Mouse (Mus musculus) CD4-positive, CD25-positive, alpha-beta regulatory T cell, adult 2 months (primary cell): ENCODE measurements at regions not wholly inside any gene's neighbourhood (a gene's known extent, or its start where the extent isn't known, plus 50 kb on each side); places are given as distances from the start of the nearest gene placed in this dataset.
"Not testable (repeated sequence)": the region's sequence is repeated elsewhere in the genome, so short reads cannot be mapped to it uniquely, and the experiment has no call there.

Experiments
- DNase-seq: peaks from one replicate; pipeline ENCODE4 v3.0.0-alpha.2; 2012; ENCODE audit warnings: low read depth, low spot score

GRCm38 (mm10) chr9:94131367-94131766 is 406.5 kb downstream of the 1190002N15Rik start:
- no peak for DNase-seq

DNA sequence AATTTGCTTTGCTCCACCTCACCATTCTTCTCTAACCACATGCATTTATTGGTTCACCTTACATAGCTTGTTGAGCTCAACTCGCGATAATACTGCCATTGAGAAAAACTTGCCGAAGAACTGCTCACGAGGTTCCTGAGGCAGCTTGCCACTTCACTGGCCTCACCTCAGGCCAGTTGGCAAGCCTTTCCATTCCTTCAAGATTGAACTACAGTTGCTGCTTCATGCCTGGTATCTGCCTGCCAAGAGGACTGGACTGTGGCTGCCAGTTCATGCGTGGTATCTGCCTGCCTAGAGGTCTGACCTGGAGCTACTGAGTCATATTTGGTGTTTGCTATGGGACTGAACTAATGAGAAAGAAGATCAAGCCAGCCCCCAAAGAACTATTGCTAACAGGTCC is 420.9 kb downstream of the 1190002N15Rik start:
- no peak for DNase-seq

GRCm38 (mm10) chr9:94107701-94108100 is 430.2 kb downstream of the 1190002N15Rik start:
- not testable (repeated sequence) for DNase-seq

GRCm38 (mm10) chr9:94104669-94105068 is 433.2 kb downstream of the 1190002N15Rik start:
- no peak for DNase-seq

DNA sequence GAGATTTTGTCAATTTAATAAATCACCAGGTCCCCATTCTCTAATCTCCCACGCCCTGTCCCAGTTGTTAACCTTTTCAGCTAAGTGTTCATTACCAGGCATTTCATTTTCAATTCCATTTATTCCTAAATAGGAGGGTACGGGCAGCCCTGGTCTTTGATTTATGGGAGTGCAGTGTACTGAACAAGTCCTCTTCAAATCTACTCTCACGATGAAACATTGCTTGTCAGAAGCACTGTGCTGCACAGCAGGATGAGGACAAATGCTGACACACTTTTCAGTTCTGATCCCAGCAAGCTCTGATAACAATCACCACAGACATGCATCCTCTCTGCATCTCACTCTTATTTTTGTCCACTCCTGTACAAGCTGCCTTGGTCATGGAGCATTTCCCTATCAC is 435.9 kb downstream of the 1190002N15Rik start:
- DNase-seq, result no peak

- no peak for DNase-seq
These were observed 443.1 kb downstream of the 1190002N15Rik start for GRCm38 (mm10) chr9:94094800-94095199.

DNA sequence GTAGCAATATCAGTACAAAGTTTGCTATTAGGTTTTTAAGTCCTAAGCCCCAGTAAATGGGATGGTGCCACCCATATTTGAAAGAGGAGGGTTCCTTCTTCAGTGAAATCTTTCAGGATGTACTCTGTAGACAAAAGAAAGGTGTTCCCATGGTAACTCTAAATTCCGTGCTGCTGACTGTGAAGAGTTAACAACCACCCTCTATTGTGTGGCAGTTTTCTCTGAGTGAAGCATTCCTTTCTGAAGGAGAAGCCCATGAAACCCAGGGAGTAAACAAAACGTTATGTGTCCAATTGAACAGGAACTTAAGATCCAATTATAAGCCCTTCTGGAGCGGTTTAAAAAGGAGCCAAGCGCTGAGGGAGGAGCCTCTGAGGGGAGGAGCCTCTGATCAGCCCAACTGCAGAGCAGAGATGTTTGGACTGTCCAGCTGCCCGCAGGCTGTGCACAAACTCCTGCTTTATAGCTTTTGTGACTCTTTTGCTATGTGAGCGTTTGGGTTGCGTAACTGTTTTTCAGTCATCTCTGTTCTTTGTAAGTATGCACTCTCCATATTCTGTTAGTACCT is 446.1 kb downstream of the 1190002N15Rik start:
- no peak for DNase-seq

DNA sequence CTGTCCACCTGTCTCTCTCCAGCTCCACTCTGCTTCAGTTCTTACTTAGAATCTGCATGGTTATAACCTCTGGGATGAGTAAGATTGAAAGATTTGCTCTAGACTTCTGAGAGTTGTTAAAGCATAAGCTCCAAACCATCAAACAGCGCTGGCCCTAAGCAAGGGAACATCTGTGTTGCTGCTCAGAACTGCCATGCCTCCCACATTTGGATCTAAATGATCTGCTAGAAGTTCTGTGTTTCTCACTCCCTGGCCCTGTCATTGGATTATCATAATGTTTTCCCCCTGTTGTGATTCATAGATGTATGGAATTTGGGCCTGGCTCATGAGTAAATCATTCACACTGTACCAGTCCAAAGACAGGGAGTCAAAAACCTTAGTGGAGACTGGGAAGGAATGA is 448.1 kb downstream of the 1190002N15Rik start:
- no peak for DNase-seq

DNA sequence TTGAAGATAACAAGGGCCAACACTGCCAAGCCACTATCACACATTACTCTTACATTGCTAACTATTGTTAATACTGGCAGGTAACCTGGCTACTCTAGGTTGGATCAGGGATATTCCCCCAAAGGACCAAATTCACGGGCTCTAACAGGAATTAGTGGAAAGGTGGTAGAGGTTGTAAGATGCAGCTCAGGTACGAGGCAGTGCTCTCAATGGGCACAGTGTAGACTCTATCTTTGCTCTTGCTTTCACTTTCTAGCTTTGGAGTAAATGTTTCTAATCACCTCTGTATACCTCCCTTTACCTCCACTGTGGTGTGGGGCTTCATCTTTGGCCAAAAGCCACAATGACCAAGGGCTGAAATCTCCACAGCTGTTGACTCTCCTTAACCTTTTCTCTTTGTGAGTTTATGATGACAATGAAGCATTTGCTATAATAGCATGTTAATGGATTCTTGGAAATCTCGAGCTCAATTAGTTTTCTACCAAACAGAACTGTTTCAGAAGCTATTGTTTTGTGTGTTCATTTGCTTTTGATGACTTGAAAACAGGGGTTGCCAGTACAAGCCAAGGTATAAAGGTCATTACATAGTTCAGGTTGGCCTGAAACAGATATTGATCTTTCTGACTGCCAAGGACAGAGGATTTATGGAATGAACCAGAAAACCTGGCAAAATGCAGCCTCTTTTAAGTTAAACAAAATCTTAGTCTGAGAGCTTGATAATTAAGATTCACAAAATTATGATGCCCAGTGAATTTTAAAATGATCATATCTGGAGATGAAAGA is 454.1 kb downstream of the 1190002N15Rik start:
- no peak for DNase-seq

GRCm38 (mm10) chr9:94074904-94075303 is 463.0 kb downstream of the 1190002N15Rik start:
- DNase-seq, result no peak

DNA sequence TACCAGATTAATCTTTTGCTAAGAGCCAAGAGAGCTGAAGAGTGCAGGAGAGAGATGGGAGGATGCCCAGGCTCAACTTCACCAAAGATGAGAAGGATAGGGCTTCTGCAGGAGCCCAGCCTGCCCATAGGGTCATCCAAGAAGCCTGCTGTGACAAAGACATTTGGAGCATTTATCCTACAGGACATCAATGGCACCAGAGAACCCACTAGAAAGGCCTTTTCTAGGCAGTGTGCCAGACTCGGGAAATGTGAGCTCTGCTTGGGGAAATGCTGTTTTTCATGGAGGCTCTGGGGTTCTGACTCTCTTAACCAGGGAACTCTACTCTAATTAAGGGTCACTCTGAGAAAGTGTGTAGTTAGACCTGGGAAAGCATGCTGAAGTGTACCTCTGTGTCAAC is 470.8 kb downstream of the 1190002N15Rik start:
- DNase-seq, result no peak

DNA sequence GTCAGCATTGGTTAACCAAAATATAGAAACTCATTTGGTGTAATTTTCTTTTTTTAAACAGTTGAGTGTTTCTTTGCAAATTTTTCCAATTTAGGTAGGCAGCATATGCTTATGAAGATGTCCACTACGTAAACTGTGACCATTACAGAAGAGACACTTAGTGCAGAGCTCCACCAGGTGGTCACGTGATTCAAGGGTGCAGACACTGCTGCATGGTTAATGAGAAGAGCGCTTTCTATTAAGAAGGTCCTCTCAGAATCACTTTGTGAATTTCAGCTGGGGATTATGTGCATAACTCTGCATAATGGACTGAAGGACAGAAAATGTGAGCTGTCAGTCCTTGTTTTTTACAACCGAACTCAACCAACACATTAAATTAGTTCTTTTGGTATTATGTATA is 484.7 kb downstream of the 1190002N15Rik start:
- DNase-seq, result no peak

- no peak for DNase-seq
These were observed 490.0 kb downstream of the 1190002N15Rik start for GRCm38 (mm10) chr9:94047845-94048244.

GRCm38 (mm10) chr9:94045462-94046126 is 492.3 kb downstream of the 1190002N15Rik start:
- DNase-seq, result no peak

- no peak for DNase-seq
These were observed 514.1 kb downstream of the 1190002N15Rik start for GRCm38 (mm10) chr9:94023761-94024160.

DNA sequence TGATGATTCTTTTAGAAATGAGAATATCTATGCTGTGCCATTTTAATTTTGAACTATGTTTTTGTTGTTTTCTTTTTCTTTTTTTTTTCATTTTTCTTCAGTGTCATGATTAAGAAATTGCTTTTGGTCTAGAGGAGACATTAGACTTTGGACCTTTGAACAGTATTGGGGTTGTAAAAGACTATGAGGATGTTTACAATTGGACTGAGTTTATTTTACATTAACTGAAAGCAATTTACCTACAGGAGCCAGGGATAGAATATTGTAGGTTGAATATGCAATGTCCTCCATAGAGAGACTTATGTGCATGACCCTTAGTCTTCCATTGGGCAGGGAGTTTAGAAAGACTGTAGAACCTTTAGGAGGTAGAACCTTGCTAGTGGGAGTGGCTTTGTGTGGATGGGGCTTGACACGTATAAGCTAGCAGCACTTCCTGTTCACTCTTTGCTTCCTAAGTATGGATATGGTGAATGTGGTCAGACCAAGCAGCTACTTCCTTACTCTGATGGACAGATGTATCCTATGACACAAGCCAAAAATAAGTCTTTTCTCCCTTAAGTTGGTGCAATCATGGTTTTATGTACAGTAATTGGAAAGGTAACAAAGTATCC is 516.5 kb downstream of the 1190002N15Rik start:
- DNase-seq, result no peak

GRCm38 (mm10) chr9:94016747-94017487 is 521.0 kb downstream of the 1190002N15Rik start:
- DNase-seq, result no peak

GRCm38 (mm10) chr9:93992216-93992615 is 545.7 kb downstream of the 1190002N15Rik start:
- DNase-seq, result no peak

DNA sequence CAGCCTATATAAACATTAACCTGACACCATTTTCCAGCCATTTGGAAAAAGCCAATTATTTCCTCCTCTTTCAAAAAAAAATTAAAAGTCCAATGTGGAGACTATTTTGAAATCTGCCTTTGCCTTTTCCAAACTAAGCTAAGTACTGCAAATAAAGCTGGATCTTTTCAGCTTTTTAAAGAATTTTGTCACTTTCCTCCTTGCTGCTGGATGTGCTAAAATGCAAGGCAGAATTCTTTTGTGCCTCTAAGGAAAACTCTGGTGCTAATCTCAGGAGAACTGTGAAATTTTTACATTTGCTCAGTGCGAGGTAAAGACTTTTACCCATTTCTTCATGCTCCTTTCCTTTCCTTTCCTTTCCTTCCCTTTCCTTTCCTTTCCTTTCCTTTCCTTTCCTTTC is 546.7 kb downstream of the 1190002N15Rik start:
- no peak for DNase-seq

- no peak for DNase-seq
These were observed 556.7 kb downstream of the 1190002N15Rik start for GRCm38 (mm10) chr9:93981136-93981535.

DNA sequence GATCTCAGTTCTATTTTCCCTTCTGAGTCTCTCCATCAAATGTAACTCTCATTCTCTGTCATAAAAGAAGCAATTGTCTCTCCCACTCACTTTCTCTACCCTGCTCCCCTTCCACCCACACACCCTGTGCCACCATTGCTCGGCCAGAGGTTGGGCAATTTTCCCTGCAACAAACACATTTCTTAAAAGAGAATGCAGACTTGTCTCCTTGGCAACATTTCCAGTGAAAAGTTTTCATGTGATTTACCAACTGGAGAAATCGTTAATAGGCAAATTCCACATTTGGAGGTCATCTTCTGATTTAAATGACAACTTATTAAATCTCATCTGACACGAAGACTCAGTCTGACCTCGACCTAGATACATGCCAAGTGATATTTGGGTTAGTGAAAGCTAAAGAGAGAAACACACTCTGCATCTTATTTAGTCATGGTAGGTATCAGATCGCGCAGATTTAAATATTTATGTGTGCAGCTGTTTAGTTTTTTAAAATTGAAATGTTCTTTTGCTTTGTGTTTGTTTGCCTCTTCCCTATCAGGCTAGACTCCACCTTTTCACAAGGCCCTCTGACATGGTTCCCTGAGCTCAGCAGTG is 568.1 kb downstream of the 1190002N15Rik start:
- DNase-seq, result no peak
